Mouse (Mus musculus) gastrocnemius, postnatal 36 days (tissue): Measurements from ENCODE around the gene Kif26b. TPM values are rescaled to one million over a fixed set of nuclear protein-coding genes. Genes with fewer than 3 reads are reported as not detected.

Experiments used
- DNase-seq, 2 experiments: peaks; one replicate each; pipeline ENCODE4 v3.0.0; 2022
- intact Hi-C: fragments of 180-260 bp; cut with DNase I; formaldehyde crosslinking; loops from one replicate; pipeline ENCODE4 v1.15.1; 2025
- total RNA-seq, 2 experiments: library from RNA; stranded (reverse); gene quantifications; 2 replicates each; pipeline ENCODE4 v1.2.3; 2021

Gene Kif26b
- total RNA-seq, 2 experiments from 2014 or later: 1.7 to 2.8 TPM

DNA sequence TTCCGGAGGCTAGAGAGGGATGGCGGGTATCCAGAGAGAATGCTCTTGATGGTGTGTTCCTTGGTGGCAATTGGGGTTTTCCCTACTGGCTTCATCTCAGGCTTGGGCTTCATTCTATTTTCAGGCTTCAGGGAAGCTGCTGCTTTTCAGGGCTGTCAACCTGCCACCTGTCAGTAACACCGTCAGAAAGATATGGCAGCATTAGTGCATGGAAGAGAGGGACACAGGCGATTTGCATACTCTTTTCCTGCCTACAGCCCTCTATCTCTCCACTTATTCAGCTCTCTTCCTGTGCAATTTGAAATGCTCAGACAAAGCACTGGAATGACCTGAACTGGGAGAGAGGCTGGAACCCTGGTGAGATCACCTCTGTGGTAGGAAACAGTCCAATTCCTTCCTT, 117.7 kb downstream of the Kif26b start:
- intact Hi-C loops: no loop called here
- DNase-seq: no peak

DNA sequence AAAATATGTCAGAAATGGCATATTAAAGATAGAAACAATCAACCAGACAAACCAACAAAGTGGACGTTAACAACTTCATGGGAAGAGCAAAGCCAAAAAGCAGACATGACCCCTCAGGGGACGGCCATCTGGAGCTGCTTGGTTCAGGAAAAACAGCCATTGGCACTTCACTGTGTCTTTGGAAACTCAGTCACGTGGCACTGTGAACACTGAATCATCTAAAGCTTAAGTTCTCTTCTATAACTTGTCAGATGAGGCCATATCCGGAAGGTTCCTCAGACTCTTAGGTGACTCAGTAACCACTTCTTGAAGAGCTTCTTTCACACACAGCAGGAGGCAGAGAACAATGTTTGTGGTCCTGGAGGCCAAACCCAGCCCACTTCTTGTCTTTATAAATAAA, 126.6 kb downstream of the Kif26b start:
- DNase-seq: no peak
- intact Hi-C loops: no loop called here

DNA sequence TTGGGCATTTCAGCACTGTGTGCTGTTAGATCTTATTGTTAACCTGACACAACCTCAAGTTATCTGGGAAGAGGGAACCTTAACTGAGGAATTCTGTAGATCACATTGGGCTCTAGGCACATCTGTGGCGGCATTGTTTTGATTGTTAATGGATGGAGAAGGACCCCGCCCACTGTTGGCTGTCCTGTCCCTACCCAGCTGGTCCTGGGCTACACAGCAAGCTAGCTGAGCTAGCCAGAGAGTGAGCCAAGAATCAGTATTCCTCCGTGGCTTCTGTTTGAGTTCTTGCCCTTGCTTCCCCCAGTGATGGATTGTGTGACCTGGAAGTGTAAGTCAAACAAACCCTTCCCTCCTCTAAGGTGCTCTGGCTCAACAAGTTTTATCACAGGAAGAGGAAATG, 132.1 kb downstream of the Kif26b start:
- DNase-seq: no peak
- intact Hi-C loops: no loop called here

DNA sequence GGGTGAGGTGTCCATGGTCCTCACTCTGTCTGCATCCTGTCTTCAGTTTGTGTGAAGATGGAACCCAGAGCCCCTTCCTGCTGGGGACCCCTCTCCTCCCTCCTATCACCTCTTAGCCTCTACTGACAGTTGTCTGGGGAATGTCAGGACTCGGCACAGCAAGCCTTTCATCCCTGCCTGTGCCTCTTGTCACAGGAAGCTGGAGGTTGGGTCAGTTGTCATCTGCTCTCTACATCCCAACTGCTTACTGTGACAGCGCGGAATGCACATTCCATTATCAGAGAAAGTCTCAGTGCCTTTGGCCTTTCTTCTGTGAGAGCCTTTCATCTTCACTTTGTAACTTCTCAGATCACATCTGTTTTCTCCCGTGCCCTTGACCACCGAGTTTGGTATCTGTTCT, 132.6 kb downstream of the Kif26b start:
- no peak for DNase-seq
- intact Hi-C loops: no loop called here

DNA sequence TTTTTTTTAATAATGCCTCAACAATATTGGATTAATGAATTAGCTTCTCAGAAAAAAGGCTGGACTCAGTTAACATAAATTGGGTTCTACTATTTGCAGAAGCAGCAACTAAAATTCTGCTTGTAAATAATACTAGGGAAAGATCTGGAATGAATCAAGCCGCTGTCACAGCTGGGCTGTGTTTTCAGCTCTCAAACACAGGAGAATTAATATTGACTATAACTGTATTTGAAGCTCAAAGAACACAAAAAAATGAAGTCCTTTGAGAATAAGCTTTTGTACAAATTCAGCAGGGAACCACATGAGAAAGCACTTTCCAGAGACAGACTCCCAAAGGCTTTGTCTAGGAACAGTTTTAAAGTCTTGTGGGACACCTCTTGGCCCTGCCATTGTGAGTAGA, 134.6 kb downstream of the Kif26b start:
- intact Hi-C loops: no loop called here
- DNase-seq: no peak

DNA sequence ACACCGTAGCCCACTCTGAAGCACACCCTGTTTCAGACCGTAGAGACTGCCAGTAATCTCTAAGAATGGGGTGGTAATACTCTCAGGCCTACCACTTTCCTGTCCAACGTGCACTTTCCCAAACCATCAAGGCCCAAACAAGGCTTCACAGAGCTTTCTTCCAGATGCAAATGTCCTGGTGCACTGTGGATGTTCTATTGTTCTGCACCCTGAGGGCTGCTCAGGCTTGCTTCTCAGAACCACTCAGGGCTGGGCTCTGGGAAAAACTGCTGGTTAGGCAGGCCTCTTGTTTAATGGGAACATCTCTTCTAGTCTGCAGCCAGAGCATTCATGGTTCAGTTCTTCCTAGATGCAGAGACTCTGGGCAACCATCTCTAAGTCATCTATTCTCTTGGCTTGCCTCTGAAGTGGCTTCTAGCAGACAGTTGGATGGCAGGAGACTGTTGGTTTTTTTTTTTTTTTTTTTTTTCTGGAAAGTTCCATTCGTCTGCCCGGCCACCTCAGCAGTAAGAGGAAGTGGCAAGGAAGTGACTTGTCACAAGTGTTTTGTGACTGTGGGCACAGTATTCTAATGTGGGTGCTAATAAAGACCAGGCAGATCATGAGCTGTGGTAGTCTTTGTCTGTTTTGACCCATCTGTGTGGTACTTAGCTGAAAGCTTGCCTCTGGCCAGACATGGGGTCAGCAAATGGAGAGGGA, 135.5 kb downstream of the Kif26b start:
- intact Hi-C loops: no loop called here
- DNase-seq: no peak

DNA sequence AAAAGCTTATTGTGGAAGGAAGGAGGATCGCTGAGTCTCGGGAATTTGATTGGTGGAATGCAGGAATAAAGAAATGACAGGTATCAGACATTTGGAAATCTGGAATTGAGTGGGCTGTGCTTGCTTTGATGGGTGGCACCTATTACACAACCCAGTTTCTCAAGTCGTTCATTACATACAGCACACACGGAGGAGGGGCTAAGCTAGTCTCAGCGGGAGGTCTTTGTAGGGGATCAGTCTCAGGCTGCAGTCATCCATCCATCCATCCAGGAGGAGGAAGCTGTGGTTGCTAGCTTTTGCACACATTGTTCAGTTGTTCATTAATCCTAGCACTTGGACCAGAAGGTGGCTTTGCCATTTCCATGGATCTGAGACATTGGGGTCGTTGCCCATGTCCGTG, 137.6 kb downstream of the Kif26b start:
- no peak for DNase-seq
- intact Hi-C loops: no loop called here

DNA sequence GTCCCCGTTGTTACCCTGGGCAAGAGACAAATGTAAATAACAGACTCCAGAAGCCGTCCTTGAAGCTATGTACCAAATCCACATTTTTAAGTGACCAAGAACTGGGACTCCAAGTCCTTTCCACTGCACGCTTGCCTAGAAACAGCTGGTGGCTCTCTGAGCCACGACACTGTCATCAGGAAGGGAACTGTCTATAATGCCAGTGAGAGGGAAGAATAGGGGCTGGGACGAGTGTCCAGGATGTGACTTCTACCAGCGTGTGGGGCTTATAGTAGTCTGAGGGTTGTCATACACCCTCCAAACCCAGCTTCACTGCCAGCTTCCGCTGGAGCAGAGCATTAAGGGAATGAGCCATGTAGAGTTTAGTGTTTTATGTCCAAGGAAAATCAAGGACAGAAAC, 138.9 kb downstream of the Kif26b start:
- DNase-seq: no peak
- intact Hi-C loops: no loop called here

DNA sequence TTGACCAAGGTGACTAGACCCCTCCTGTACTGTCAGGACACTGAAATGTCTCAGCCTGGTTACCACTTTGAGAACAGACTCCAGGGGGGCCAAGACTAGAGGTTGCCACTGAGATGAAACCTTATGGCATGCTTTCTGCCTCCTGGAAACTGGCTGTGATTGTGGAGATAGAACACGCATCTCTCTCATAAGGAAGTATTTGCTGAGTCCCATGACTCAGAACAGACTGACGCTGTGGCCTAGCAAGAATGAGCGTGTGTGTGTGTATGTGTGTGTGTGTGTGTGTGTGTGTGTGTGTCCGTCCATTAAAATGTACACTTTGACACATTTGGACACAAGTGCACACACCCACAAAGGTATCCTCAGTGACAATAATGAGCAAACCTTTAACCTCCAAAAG, 140.0 kb downstream of the Kif26b start:
- no peak for DNase-seq
- intact Hi-C loops: no loop called here

DNA sequence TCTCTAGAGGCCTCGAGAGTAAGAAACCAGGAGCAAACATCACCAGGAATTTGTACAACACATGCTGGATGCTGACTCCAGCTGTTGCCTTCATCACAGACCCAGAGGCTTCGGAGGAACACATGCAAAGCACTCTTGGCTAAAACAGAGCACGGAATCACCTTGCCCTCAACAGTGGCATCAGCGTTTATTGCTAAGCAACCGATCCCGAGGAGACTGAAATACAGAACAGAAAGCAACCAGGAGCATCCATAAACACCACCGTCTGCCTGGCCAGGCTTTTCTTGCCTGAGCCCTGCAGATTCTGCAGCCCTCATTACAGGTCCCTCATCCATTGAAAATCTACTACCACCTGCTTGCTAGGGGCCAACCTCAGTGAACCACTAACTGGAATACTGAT, 144.1 kb downstream of the Kif26b start:
- intact Hi-C loops: no loop called here
- DNase-seq: no peak

DNA sequence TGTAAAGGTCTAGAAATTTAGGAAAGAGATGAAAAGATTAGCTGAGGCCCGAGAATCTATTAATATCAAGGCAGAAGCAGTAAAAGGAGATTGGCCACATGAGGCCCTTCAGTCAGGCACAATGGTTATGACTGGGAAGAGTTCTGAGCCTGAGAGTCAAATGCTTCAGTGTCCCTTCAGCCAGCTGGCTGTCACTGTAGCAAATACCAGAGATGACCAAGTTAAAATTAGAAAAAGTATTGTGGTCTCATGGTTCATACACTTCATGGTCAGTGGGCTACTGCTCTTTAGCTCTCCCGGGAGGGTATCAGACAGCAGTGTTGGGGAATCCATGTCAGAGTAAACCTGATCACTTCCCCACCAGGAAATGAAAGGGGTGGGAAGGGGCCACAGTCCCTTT, 144.6 kb downstream of the Kif26b start:
- no peak for DNase-seq
- intact Hi-C loops: no loop called here

DNA sequence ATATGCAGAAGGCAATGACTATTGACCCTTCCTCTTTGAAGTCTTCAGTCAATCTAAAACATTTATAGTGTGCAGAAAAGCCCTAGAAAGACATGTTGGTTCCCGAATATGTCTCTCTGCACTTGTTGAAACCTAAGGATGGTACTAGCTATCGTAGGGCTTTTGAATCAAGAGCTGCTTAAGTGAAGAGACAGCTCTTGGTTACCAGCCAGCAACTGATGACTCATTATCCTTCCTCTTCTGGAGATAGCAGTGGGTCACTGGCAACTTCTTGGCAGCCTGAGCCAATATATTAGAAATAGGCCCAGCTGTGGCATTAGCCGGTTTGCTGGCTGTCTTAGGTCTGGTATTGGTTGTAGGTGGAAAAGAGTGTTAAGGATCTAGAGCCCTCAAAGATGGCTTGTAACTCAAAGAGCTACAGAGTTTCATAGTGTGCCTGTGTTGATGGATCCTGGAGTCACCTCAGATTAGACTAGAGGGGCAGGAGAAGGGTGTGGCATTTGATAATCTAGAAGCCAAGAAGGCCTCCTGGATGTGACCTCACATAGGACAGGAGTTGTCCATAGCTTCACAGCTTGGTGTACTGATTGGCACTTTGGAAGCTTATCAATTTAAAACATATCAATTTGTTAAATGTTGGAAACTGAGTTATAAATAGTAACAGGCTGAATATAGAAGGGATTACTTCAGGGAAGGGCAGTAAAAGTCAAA, 146.8 kb downstream of the Kif26b start:
- intact Hi-C loops: no loop called here
- no peak for DNase-seq

DNA sequence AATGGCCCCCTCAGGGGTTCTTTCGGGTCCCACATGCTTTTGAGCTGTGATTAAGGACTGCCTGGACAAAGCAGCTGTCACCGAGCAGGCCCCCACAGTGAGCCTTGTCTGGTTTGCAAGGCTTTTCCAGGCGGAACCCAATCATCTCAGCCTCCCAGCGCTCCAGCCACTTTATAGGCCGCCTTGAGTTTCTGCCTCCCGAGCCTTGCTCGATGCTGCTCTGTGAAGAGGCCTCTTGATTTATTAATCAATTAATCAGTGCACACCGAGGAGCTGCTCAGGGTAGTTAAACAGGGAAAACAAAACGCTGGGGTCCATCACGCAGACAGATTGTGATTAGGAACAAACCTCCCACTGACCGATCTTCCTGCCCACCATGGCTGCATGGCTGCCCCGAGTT, 148.2 kb downstream of the Kif26b start:
- intact Hi-C loops: no loop called here
- no peak for DNase-seq

DNA sequence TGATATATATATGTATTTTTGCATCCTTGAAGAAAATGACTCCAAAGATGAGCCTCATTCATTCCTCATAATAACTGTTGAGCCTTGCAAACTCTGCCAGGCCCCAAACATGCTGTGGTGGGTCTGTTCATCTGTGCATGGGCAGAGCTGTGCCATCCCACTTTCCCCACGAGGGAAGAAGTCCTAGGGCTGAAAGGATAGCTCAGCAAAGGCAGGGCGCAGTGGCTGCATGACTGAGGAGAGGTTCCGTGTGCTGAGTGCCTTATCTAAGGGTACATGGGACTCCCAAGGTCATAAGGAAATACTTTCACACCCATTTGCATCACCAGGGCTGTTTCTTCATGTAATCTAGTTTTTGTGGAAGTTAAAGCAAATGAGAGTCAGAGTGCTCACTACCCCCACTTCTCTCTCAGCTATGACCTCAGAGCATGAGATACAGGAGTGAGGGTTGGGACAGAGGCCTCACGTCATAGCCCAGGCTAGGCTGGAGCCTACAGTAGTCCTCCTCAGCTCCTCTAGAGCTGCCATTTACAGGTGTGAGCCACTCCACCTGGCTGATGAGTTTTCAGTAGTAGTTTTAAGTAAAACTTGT, 148.8 kb downstream of the Kif26b start:
- DNase-seq: no peak
- intact Hi-C loops: no loop called here

DNA sequence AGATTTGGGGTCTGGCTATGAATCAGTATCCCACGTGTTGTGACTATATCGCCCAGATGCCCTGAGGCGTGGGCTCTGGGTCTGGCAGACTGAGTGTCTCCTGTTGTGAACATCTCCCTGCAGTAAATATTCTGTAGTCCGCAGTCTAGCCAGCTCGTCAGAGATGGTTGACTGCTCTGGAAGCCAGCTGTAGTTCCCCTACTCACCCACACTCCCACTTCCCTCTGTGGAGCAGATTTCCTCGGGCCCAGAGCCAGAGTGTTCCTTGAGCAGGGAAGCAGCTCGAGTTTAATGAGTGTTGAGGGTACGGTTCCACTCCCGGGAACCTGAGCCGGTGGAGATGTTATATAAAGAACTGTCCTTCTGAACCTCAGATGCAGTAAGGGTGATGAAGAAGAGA, 154.7 kb downstream of the Kif26b start:
- intact Hi-C loops: no loop called here
- DNase-seq: no peak

DNA sequence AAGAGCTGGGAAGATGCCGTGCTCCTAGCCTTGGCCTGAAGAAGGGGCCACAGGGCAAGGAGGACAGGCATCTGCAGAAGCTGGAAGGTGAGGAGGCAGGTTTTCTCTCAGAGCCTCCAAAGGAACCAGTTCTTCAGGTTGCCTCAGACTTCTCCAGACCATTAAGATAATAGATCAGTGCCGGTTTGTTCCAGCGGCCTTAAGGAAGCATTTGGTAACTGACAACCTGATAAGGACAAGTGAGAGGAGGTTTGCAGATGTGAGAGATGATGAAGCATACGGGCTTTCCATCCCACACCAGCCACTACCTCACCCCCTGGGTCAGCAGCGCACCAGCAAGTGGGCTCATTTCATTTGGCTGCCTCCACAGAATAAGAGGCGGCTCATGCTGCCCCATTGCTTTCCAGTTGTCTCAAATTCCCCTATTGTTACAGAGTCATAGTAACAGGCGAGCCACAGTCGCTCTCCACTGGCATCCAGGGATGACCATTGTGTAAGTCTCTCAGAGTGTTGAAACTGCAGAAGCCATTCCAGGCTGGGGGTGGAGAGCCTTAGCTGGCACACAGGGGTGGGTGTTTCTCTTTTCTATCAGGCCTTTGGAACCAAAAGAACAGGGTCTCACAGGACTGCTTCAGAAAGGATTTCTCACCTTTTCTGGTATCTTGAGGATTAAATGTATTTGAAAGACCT, 156.2 kb downstream of the Kif26b start:
- intact Hi-C loops: loop anchor here (5.0 kb wide), 1 partner anchor 153 kb away; no protein-coding TSS in a partner anchor
- DNase-seq: no peak

DNA sequence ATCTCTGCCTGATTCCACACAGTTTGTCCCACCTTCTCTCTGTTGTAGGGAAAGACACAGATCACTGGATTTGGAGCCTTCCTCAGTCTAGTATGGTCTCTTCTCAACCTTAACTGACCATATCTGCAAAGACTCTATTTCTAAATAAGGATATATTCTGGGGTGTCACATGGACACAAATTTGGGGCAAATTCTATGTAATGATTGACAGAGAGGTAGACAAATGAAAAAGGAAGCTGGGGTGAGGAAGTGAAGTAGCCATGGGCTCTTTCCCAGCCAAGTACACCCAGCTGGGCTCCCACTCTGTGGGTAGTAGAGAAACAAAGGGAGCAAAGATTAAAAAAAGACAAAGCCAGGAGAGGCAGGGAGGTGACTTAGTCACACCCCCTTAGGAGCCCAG, 158.0 kb downstream of the Kif26b start:
- no peak for DNase-seq
- intact Hi-C loops: loop anchor here (5.0 kb wide), 1 partner anchor 155 kb away; no protein-coding TSS in a partner anchor

DNA sequence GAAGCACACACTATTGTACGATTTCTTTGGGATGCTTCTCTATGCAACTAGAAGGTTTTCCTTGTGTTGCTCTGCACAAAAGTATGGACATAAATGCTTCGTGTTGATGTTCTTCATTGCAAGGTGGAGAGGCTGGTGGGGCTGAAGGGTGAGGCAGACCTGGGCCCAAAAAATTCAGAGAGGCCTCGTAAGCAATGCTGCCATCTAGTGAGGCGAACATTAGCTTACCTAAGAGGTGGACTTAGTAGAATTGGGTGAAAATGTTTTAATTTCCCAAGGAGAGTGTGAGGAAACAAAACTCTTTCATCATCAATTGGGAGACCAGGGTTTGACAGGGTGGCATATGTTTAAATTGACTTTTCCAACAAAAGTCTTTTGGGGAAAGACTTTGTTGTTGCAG, 160.6 kb downstream of the Kif26b start:
- intact Hi-C loops: loop anchor here (5.0 kb wide), 1 partner anchor 157 kb away; no protein-coding TSS in a partner anchor

DNA sequence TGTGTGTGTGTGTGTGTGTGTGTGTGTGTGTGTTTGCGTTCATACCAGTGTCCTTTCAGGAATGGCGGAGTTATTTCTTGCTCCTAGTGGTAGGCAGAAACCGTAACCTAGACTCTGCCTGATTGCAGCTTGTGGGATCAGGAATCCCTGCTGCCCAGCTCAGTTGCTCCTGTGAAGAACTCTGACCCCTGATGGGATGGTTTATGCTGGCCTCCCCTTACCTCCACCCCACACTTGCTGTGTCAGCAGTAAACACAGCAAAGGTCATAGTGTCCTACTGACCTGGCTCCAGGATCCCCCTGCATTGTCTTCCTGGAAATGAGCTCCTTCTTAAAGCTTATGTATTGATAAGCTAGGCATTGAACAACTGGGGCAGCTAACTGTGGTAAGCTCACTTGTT, 162.8 kb downstream of the Kif26b start:
- DNase-seq: no peak
- intact Hi-C loops: no loop called here

More for the DNA sequence above, 160.6 kb downstream of the Kif26b start:
- DNase-seq: no peak

DNA sequence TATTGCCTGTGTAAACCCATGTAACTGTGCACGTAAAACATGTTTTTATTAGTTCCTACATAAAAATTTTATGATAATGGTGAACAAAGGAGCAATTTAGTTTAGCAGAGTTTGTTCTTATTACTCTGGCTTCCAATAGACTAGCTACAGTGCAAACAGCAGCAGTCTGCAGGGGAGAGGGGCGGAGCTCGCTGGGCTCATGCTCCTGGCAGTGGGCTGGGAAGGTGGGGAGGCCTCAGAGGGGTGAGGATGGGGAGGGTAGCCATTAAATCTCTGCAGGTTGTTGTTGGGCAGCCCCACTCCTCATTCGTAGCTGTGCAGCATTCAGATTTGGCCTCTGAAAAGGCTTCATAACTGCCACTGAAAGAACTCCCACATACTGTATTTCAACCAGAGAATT, 171.2 kb downstream of the Kif26b start:
- intact Hi-C loops: no loop called here
- DNase-seq: no peak

DNA sequence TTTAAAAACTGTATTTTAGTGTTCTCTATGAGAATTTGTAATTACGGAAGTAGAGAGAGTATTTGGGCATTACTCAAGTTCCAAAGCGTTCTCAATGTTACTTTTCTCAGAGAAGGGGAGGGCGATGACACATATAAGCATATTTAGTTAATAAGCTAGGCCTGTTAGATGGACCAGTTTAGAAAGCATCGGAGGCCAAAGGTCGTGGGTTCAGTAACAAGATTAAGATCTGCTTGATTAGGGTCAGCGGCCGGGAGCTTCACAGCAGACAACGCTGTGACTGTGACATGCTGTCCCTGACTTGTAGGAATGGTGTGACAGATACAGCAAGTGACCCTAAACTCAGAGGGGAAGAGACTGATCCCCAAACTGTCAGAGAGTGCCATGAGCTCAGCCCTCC, 174.6 kb downstream of the Kif26b start:
- intact Hi-C loops: no loop called here
- DNase-seq: no peak
